Mouse (Mus musculus) lung, embryonic 16.5 days (tissue): ENCODE results near the gene Anp32a. TPM values are rescaled to one million over a fixed set of nuclear protein-coding genes. Genes with fewer than 3 reads are reported as not detected.
A peak's percentile ranks its signal among the peaks of the same experiment; 100 is the strongest.

Experiments used
- ATAC-seq: fragments of 200-750 bp; cut with Nextera tagmentation; 2 replicates; pipeline ENCODE4 v1.8.0; 2017; ENCODE audit warnings: low read depth, mild to moderate bottlenecking, moderate library complexity
- H3K27ac ChIP-seq: fragments of 300-500 bp; sonication (generic); 2 replicates; pipeline ENCODE4 v1.5.1; 2014; ENCODE audit warnings: mild to moderate bottlenecking, control low read depth, low read length
- H3K27me3 ChIP-seq: fragments of 300-500 bp; sonication (generic); 2 replicates; pipeline ENCODE4 v1.6.1; 2014; ENCODE audit warnings: low read depth, low read length, mixed read lengths; ENCODE audit not compliant: control insufficient read depth, insufficient read depth
- H3K36me3 ChIP-seq: fragments of 300-500 bp; sonication (generic); 2 replicates; pipeline ENCODE4 v1.6.1; 2014; ENCODE audit warnings: low read length; ENCODE audit not compliant: control insufficient read depth, insufficient read depth
- H3K4me1 ChIP-seq: fragments of 300-500 bp; sonication (generic); replicated peaks from 2 replicates; pipeline ENCODE4 v1.6.1; 2014; ENCODE audit warnings: low read length, mixed read lengths; ENCODE audit not compliant: control insufficient read depth, insufficient read depth
- H3K4me2 ChIP-seq: fragments of 300-500 bp; sonication (generic); 2 replicates; pipeline ENCODE4 v1.6.1; 2014; ENCODE audit warnings: low read depth, low read length, control low read depth
- H3K4me3 ChIP-seq: fragments of 300-500 bp; sonication (generic); 2 replicates; pipeline ENCODE4 v1.5.1; 2014; ENCODE audit warnings: mild to moderate bottlenecking, low read length, control low read depth
- H3K9ac ChIP-seq: fragments of 300-500 bp; sonication (generic); 2 replicates; pipeline ENCODE4 v1.6.1; 2014; ENCODE audit warnings: low read length, control low read depth
- H3K9me3 ChIP-seq: fragments of 300-500 bp; sonication (generic); 2 replicates; pipeline ENCODE4 v1.6.1; 2016; ENCODE audit warnings: low read length; ENCODE audit not compliant: control insufficient read depth
- WGBS: fragments of 180-500 bp; shearing (Covaris S2); extraction: QIAGEN DNeasy Blood & Tissue Kit; methylation state at CpG from one replicate; pipeline ENCODE4 v1.1.7; 2014; 5-methylcytosine and 5-hydroxymethylcytosine counted together
- polyA plus RNA-seq: library from polyadenylated mRNA; unstranded; fragments of >200 nt; fragmentation: Nextera tagmentation; extraction: Ambion mirVana; gene quantifications from 2 replicates; pipeline ENCODE4 v1.2.1, GENCODE M21; 2015

Anp32a gene
- polyA plus RNA-seq: 195 and 205 TPM in 2 replicates

DNA sequence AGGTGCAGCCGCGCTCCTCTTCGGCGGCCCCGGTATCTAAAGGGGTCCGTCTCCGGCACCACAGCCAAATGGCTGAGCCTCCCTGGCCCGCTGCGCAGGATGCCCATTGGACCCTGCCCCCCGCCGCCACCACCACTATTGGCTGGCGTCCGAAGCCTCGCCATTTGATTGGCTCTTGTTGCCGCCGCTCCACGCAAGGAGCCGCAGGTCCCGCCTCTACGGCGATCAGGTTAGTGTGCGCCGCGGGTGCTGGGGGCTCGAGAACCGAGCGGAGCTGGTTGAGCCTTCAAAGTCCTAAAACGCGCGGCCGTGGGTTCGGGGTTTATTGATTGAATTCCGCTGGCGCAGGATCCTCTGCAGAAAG, at the start of gene Anp32a:
Anp32a (plus strand) TSS at position 171 of the 364 bp plus-strand sequence.
- H3K9me3 ChIP-seq: no peaks in the 10 kb centered on the region
- under 1% methylated on average over 28 of the region's 34 CpGs for WGBS
- no peaks in the 10 kb centered on the region for H3K27me3 ChIP-seq
- ATAC-seq: peak; percentile 90
- H3K27ac ChIP-seq: peak within 1 kb of the TSS; percentile 97
- H3K4me3 ChIP-seq: peak within 1 kb of the TSS; percentile 79
- H3K4me2 ChIP-seq: peak within 1 kb of the TSS; percentile 76
- peaks cover 18% of the 10 kb centered on the region for H3K4me1 ChIP-seq
- no peaks in the 10 kb centered on the region for H3K36me3 ChIP-seq
- peak within 1 kb of the TSS; percentile 100 for H3K9ac ChIP-seq

DNA sequence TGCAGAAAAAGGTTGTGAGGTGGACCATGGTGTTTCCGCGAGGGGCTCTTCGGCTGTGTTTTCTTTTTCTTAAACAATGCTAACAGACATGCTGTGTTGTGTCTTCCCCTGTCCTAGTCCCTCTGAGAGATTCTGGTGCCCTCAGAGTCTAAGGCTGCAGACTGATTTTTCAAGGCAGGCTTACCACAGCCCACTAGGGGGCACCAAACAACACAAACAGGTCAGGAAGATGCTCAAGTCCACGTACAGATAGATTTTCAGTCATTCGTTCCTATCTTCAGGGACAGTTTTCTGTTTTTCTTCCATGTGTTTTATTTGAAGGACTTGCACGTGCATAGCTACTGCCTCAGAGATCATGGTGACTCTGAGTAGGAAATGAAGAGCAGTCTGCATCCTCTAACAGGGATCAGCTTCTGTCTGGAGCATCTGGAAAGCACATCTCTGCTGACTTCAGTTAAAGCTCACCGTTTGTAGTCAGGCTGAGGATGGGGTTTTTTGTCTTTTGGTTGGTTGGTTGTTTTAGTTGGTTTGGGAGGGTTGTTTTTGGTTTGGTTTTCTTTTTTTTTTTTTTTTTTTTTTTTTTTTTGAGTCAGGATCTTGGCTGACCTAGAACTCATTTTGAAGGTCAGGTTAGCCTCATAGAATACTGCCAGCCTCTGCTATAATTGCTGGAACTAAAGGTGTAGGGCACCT, 45.9 kb upstream of the Anp32a start:
- Histone ChIP-seq H3K27me3 (no peaks in the 10 kb centered on the region), H3K9me3 (no peaks in the 10 kb centered on the region), H3K27ac (no peak overlapping the region), H3K36me3 (no peaks in the 10 kb centered on the region), H3K9ac (no peak overlapping the region), H3K4me1 (no peaks in the 10 kb centered on the region), H3K4me3 (no peak overlapping the region), H3K4me2 (no peak overlapping the region)
- ATAC-seq: peak; percentile 26; the same call in 1 of the 2 replicates
- WGBS: 28% methylated on average over 7 of the region's 7 CpGs

DNA sequence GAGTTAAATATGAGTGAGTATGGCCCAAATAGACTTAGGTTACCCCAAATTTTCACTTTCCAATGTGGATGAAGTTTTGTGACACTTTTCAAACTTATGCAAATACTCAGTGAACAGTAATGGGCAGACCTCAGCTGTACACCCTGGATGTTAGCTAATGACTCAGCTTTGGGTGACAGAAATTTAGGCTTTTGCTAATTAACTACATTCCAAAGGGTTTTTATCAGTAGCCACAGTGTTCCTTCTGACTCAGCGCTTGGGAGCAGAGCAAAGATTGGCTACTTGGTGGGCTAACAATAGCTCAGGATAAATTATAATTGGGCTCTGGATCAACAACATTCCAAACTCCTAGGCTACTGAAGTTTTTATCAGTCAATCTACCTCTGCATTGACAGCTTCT, 44.2 kb upstream of the Anp32a start:
- no peaks in the 10 kb centered on the region for H3K27me3 ChIP-seq
- no peak overlapping the region for H3K27ac ChIP-seq
- no peak for ATAC-seq
- WGBS: 66% methylated on average over 1 of the region's 1 CpGs
- no peaks in the 10 kb centered on the region for H3K36me3 ChIP-seq
- no peaks in the 10 kb centered on the region for H3K9me3 ChIP-seq
- H3K4me1 ChIP-seq: no peaks in the 10 kb centered on the region
- H3K4me3 ChIP-seq: no peak overlapping the region
- no peak overlapping the region for H3K4me2 ChIP-seq
- H3K9ac ChIP-seq: no peak overlapping the region

DNA sequence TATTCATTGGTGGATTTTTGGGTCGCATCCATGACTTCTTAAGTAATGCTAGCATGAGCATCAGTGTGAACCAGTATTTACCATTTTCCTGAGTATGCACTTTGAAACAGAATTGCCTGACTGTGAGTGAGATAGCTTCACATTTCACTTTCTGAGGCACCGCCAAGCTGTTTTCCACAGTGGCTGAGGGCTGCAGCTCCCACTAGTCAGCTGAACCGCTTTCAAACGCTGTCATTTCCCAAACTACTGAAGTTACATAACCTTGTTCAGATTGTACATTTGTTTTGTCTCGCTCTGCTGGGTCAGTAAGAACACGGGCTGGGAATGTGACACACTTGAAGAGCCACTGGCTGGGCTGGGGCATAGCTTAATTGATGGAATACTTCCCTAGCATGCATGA, 25.5 kb upstream of the Anp32a start:
- no peak overlapping the region for H3K4me3 ChIP-seq

DNA sequence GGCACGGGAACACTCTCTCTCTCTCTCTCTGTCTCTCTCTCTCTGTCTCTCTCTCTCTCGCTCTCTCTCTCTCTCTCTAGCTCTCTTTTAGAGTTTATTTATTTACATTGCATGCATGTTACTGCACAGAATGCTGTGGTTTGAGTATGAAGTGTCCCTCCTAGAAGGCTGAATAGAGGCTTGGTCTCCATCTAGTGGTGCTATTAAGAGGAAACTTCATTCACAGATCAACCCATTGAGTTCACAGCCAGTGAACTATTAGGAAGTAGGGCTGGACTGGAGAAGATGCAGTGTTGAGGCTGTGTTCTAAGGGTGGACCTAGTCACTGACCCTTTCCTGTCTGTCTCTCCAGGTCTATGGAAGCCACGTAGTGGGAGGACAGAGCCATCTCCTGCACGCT, 22.4 kb upstream of the Anp32a start:
- no peak for ATAC-seq
- Histone ChIP-seq H3K9me3 (0 out of 2 replicates have a peak, but pooled peaks cover 3% of the 10 kb centered on the region), H3K27ac (no peak overlapping the region), H3K36me3 (no peaks in the 10 kb centered on the region), H3K4me2 (no peak overlapping the region), H3K4me1 (no peaks in the 10 kb centered on the region), H3K9ac (no peak overlapping the region), H3K27me3 (no peaks in the 10 kb centered on the region), H3K4me3 (no peak overlapping the region)
- WGBS: 67% methylated on average over 4 of the region's 4 CpGs

More for the DNA sequence above, 25.5 kb upstream of the Anp32a start:
- H3K9ac ChIP-seq: no peak overlapping the region
- H3K27ac ChIP-seq: no peak overlapping the region
- H3K4me1 ChIP-seq: no peaks in the 10 kb centered on the region
- 73% methylated on average over 6 of the region's 6 CpGs for WGBS
- ATAC-seq: no peak
- no peaks in the 10 kb centered on the region for H3K9me3 ChIP-seq
- no peak overlapping the region for H3K4me2 ChIP-seq
- H3K27me3 ChIP-seq: no peaks in the 10 kb centered on the region
- no peaks in the 10 kb centered on the region for H3K36me3 ChIP-seq

DNA sequence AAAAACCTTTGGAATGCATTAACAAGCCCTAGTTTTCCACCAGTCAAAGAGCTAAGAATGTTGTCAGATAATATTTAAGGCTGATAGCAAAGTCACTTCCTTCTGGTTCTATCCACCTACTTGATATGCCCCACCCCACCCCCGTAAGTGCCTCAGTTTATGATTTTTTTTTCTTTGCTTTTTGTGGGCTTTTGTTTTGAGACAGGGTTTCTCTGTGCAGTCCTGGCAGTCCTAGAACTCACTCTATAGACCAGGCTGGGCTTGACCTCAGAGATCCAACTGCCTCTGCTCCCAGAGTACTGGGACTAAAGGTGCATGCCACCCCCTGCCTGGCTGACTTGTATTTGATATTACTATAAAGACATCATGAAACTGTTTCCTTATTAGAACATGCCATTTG, 17.3 kb upstream of the Anp32a start:
- 74% methylated on average over 1 of the region's 1 CpGs for WGBS
- no peak overlapping the region for H3K9ac ChIP-seq
- 0 out of 2 replicates have a peak, but pooled peaks cover 3% of the 10 kb centered on the region for H3K9me3 ChIP-seq
- no peak overlapping the region for H3K4me3 ChIP-seq
- no peak overlapping the region for H3K27ac ChIP-seq
- no peak for ATAC-seq
- no peaks in the 10 kb centered on the region for H3K27me3 ChIP-seq
- H3K4me1 ChIP-seq: no peaks in the 10 kb centered on the region
- no peak overlapping the region for H3K4me2 ChIP-seq
- no peaks in the 10 kb centered on the region for H3K36me3 ChIP-seq

DNA sequence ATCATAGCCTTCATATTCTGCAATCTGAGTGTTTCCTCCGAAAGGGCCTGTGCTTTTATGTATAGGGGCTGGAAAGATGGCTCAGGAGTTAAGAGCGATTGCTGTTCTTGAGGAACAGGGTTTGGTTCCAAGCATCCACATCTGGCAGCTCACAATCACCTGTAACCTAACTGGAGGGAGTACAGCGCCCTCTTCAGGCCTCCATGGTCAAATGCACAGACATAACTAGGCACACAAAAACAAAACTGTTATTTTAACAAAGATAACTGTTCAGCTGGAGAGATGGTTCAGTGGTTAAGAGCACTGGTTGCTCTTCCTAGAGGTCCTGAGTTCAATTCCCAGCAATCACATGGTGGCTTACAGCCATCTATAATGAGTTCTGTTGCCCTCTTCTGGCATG, 15.1 kb upstream of the Anp32a start:
- 0 out of 2 replicates have a peak, but pooled peaks cover 1% of the 10 kb centered on the region for H3K9me3 ChIP-seq
- H3K4me3 ChIP-seq: no peak overlapping the region
- no peaks in the 10 kb centered on the region for H3K36me3 ChIP-seq
- 71% methylated on average over 3 of the region's 3 CpGs for WGBS
- H3K27ac ChIP-seq: no peak overlapping the region
- H3K4me1 ChIP-seq: no peaks in the 10 kb centered on the region
- no peak overlapping the region for H3K4me2 ChIP-seq
- H3K27me3 ChIP-seq: no peaks in the 10 kb centered on the region
- ATAC-seq: no peak
- no peak overlapping the region for H3K9ac ChIP-seq

DNA sequence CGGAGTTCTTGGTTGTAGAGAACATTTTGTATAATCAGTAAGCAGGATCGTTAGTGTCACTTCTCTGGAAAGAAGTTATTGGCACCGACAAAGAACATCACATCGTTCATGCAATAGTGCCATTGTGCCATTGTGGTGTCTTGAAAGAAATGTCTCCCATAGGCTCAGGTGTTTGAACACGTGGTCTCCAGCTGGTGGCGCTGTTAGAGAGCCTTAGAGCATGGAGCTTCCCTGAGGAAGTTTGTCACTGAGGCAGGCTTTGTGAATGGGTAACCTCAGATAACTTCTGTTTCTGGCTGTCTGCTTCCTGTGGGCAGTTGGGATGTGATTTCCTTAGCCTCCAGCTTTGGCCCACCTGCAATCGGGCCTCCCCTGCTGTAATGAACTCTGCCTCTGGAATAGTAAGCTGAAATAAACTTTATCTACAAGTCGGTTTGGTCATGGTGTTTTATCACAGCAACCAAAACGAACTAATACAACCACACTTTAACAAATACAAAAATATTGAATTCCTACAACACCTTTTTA, 6.7 kb upstream of the Anp32a start:
- H3K36me3 ChIP-seq: no peaks in the 10 kb centered on the region

DNA sequence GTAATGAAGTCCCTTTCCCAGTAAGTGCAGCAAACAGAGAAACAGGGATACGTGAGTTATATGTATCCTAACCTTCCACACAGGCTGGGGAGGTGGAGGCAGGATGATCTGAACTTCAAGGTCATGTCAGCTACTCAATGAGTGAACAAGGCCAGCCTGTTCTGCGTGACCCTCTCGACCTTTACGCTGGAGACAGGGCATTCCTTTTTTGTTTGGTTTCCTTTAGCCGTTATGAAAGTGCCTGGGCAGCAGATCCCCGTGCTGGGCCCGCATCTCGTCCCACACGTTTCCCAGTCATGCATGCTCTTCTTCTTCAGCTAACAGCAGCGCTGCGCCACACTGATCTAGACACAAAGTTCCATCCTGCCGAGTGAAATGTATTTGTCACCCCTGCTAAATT, 5.7 kb upstream of the Anp32a start:
- H3K4me3 ChIP-seq: no peak overlapping the region
- H3K27me3 ChIP-seq: no peaks in the 10 kb centered on the region
- H3K27ac ChIP-seq: no peak overlapping the region
- H3K4me1 ChIP-seq: peaks cover 6% of the 10 kb centered on the region
- ATAC-seq: no peak
- no peaks in the 10 kb centered on the region for H3K9me3 ChIP-seq
- H3K9ac ChIP-seq: no peak overlapping the region
- no peak overlapping the region for H3K4me2 ChIP-seq
- no peaks in the 10 kb centered on the region for H3K36me3 ChIP-seq
- 39% methylated on average over 12 of the region's 12 CpGs for WGBS

More for the DNA sequence above, 6.7 kb upstream of the Anp32a start:
- Histone ChIP-seq H3K4me1 (peaks cover 3% of the 10 kb centered on the region; the same call in 1 of the 2 replicates), H3K4me2 (no peak overlapping the region), H3K27ac (no peak overlapping the region), H3K27me3 (no peaks in the 10 kb centered on the region), H3K9me3 (no peaks in the 10 kb centered on the region), H3K9ac (no peak overlapping the region), H3K4me3 (no peak overlapping the region)
- WGBS: 90% methylated on average over 9 of the region's 9 CpGs
- no peak for ATAC-seq
